Mouse (Mus musculus): Measurements from ENCODE around the gene Defb22. TPM values are rescaled to one million over a fixed set of nuclear protein-coding genes. Genes with fewer than 3 reads are reported as not detected.

Defb22 gene
- polyA plus RNA-seq, 1 experiment from 2014 or later: not detected

DNA sequence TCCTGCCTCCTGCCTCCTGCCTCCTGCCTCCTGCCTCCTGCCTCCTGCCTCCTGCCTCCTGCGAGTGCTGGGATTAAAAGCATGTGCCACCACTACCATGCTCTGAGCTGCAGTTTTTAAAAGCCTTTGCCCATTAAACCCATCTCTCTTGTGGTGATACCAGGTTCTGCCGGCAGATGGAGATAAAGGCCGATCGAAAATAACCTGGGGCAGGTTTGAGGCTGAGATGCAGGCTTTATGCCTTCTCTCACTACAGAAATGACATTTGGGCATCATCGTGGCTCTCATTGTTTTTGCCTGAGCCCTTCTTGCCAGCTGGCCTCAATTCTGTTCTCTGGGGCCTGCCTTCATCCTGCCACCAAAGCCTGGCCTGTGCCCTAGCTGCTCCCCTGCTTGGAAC lies 39.7 kb downstream of the Defb22 start:
- no peak overlapping the region for H3K4me2 ChIP-seq
- H3K27me3 ChIP-seq (replicated peaks; ENCODE audit: control insufficient read depth, insufficient read depth, low read length): peaks cover 2% of the 10 kb centered on the region; the same call in 1 of the 2 replicates
- 0 out of 2 replicates have a peak, but pooled peaks cover 7% of the 10 kb centered on the region for H3K4me1 ChIP-seq (replicated peaks; ENCODE audit: control insufficient read depth, insufficient read depth, low read length)
- ATAC-seq (replicated peaks; ENCODE audit: low FRiP score): no peak
- DNase-seq (ENCODE audit: low spot score): no peak
- no peak overlapping the region for H3K4me3 ChIP-seq (ENCODE audit: low read depth, low read length)
- no peaks in the 10 kb centered on the region for H3K9me3 ChIP-seq (ENCODE audit: control insufficient read depth, low read length)
- no peaks in the 10 kb centered on the region for H3K36me3 ChIP-seq (ENCODE audit: control insufficient read depth, insufficient read depth, low read length)
- no peak overlapping the region for H3K9ac ChIP-seq (ENCODE audit: low read depth, low read length)
- no peak overlapping the region for H3K27ac ChIP-seq (ENCODE audit: low read depth, low read length)
- WGBS: 5% methylated on average over 5 of the region's 5 CpGs

- 0 out of 2 replicates have a peak, but pooled peaks cover 7% of the 10 kb centered on the region for H3K4me1 ChIP-seq (replicated peaks; ENCODE audit: control insufficient read depth, insufficient read depth, low read length)
- no peak for ATAC-seq (replicated peaks; ENCODE audit: low FRiP score)
These were observed 42.5 kb downstream of the Defb22 start for GRCm38 (mm10) chr2:152447461-152447860.

DNA sequence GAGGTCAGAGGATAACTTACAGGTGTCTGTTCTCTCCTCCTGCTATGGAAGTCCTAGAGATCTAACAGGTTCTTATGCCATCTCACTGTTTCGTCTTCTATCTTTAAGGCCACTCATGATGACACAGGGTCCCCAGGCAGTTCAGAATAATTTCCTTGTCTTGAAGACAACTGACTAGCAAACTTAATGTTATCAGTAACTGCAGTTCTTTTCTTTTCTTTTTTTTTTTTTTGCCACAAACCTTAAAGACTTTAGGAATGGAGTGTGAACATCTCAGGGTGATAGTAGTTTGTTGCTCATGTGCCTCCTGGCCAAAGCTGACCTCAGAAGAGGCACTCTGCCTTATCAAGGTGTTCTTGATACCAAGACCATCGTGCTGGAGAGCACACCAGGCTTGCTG lies 43.3 kb downstream of the Defb22 start:
- Histone ChIP-seq H3K9me3 (ENCODE audit: control insufficient read depth, low read length) (no peaks in the 10 kb centered on the region), H3K36me3 (ENCODE audit: control insufficient read depth, insufficient read depth, low read length) (no peaks in the 10 kb centered on the region), H3K4me1 (replicated peaks; ENCODE audit: control insufficient read depth, insufficient read depth, low read length) (0 out of 2 replicates have a peak, but pooled peaks cover 7% of the 10 kb centered on the region), H3K4me3 (ENCODE audit: low read depth, low read length) (no peak overlapping the region), H3K27me3 (replicated peaks; ENCODE audit: control insufficient read depth, insufficient read depth, low read length) (no peaks in the 10 kb centered on the region), H3K4me2 (no peak overlapping the region), H3K27ac (ENCODE audit: low read depth, low read length) (no peak overlapping the region), H3K9ac (ENCODE audit: low read depth, low read length) (no peak overlapping the region)
- 28% methylated on average over 2 of the region's 2 CpGs for WGBS
- ATAC-seq (replicated peaks; ENCODE audit: low FRiP score) (no peak; the same call in 1 of the 2 replicates), DNase-seq (ENCODE audit: low spot score) (no peak)

More at GRCm38 (mm10) chr2:152447461-152447860, 42.5 kb downstream of the Defb22 start:
- no peaks in the 10 kb centered on the region for H3K9me3 ChIP-seq (ENCODE audit: control insufficient read depth, low read length)
- no peaks in the 10 kb centered on the region for H3K36me3 ChIP-seq (ENCODE audit: control insufficient read depth, insufficient read depth, low read length)
- H3K27ac ChIP-seq (ENCODE audit: low read depth, low read length): no peak overlapping the region
- no peak overlapping the region for H3K4me2 ChIP-seq
- H3K4me3 ChIP-seq (ENCODE audit: low read depth, low read length): no peak overlapping the region
- no peak for DNase-seq (ENCODE audit: low spot score)
- peaks cover 2% of the 10 kb centered on the region; the same call in 1 of the 2 replicates for H3K27me3 ChIP-seq (replicated peaks; ENCODE audit: control insufficient read depth, insufficient read depth, low read length)
- WGBS: 60% methylated on average over 5 of the region's 5 CpGs
- H3K9ac ChIP-seq (ENCODE audit: low read depth, low read length): no peak overlapping the region

DNA sequence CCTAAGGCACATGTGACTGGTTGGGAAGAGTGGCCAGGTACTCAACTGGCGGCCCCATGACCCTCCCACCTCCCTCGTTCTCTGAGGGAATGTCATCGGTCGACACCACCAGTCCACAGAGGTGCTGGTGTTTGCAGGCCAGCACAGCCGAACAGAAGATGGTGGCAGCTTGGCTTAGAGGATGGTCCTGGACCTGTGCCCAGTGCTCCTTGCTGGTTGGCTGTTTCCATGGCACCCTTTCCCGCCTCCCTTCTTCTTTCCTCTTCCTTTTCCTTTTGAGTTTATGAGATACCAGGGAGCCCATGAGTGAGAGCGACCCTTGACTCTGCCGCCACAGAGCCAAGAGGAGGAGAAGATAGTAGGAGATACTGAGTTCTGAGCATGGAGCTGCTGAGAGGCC lies 46.7 kb downstream of the Defb22 start:
- Histone ChIP-seq H3K27ac (ENCODE audit: low read depth, low read length) (no peak overlapping the region), H3K4me2 (no peak overlapping the region), H3K4me3 (ENCODE audit: low read depth, low read length) (no peak overlapping the region), H3K36me3 (ENCODE audit: control insufficient read depth, insufficient read depth, low read length) (no peaks in the 10 kb centered on the region), H3K4me1 (replicated peaks; ENCODE audit: control insufficient read depth, insufficient read depth, low read length) (0 out of 2 replicates have a peak, but pooled peaks cover 7% of the 10 kb centered on the region), H3K9me3 (ENCODE audit: control insufficient read depth, low read length) (no peaks in the 10 kb centered on the region), H3K9ac (ENCODE audit: low read depth, low read length) (no peak overlapping the region), H3K27me3 (replicated peaks; ENCODE audit: control insufficient read depth, insufficient read depth, low read length) (no peaks in the 10 kb centered on the region)
- no peak for DNase-seq (ENCODE audit: low spot score)
- WGBS: 84% methylated on average over 8 of the region's 8 CpGs
- no peak for ATAC-seq (replicated peaks; ENCODE audit: low FRiP score)

DNA sequence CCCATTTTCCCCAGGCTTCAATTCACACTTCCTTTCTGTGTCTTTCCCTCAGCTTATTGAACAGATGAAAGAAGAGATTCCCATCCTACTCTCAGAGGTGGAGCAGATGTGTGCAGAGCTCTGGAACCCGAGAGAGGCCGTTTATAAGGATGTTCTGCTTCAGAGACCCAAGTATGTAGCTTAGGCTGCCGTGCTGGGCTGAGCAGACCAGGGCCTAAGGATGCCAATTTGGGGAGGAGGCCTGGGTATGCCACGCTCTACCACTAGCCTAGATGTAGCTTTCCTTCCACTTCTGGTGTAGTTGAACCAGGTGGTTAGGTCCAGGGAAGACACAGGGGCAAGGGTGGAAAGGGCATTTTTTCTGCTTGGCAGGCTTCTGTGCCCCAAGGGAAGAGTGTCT lies 47.6 kb downstream of the Defb22 start:
- Histone ChIP-seq H3K27me3 (replicated peaks; ENCODE audit: control insufficient read depth, insufficient read depth, low read length) (no peaks in the 10 kb centered on the region), H3K4me2 (no peak overlapping the region), H3K4me1 (replicated peaks; ENCODE audit: control insufficient read depth, insufficient read depth, low read length) (peaks cover 9% of the 10 kb centered on the region), H3K4me3 (ENCODE audit: low read depth, low read length) (no peak overlapping the region), H3K9ac (ENCODE audit: low read depth, low read length) (no peak overlapping the region), H3K9me3 (ENCODE audit: control insufficient read depth, low read length) (no peaks in the 10 kb centered on the region), H3K27ac (ENCODE audit: low read depth, low read length) (no peak overlapping the region), H3K36me3 (ENCODE audit: control insufficient read depth, insufficient read depth, low read length) (no peaks in the 10 kb centered on the region)
- 84% methylated on average over 4 of the region's 4 CpGs for WGBS
- DNase-seq (ENCODE audit: low spot score): no peak
- no peak for ATAC-seq (replicated peaks; ENCODE audit: low FRiP score)

GRCm38 (mm10) chr2:152439833-152440232 lies 50.1 kb downstream of the Defb22 start:
- WGBS: 97% methylated on average over 2 of the region's 2 CpGs
- Histone ChIP-seq H3K4me1 (replicated peaks; ENCODE audit: control insufficient read depth, insufficient read depth, low read length) (peaks cover 11% of the 10 kb centered on the region), H3K4me2 (no peak overlapping the region), H3K9me3 (ENCODE audit: control insufficient read depth, low read length) (no peaks in the 10 kb centered on the region), H3K9ac (ENCODE audit: low read depth, low read length) (no peak overlapping the region), H3K27ac (ENCODE audit: low read depth, low read length) (no peak overlapping the region), H3K27me3 (replicated peaks; ENCODE audit: control insufficient read depth, insufficient read depth, low read length) (no peaks in the 10 kb centered on the region; the same call in 1 of the 2 replicates), H3K4me3 (ENCODE audit: low read depth, low read length) (no peak overlapping the region), H3K36me3 (ENCODE audit: control insufficient read depth, insufficient read depth, low read length) (no peaks in the 10 kb centered on the region)
- DNase-seq (ENCODE audit: low spot score): no peak
- ATAC-seq (replicated peaks; ENCODE audit: low FRiP score): no peak

DNA sequence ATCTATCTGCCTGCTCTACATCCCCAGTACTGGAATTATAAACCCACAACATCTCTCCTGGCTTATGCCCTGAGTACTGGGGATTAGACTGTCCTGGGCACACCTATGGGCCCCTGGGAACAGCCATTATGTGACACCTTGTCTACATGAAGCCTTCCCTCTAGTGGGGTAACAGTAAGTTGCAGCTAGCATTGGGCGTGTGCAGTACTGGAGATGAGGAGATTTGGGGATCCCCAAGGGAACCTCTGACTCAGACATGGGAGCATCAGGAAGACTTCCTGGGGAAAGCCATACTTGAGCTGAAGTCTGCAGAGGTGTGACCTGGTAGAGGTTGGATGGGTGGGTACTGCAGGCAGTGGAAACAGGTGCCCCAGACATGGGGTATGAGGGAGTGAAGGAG lies 51.0 kb downstream of the Defb22 start:
- H3K27ac ChIP-seq (ENCODE audit: low read depth, low read length): no peak overlapping the region
- H3K4me2 ChIP-seq: no peak overlapping the region
- ATAC-seq (replicated peaks; ENCODE audit: low FRiP score) (no peak), DNase-seq (ENCODE audit: low spot score) (no peak)
- H3K9me3 ChIP-seq (ENCODE audit: control insufficient read depth, low read length): no peaks in the 10 kb centered on the region
- H3K4me3 ChIP-seq (ENCODE audit: low read depth, low read length): no peak overlapping the region
- no peak overlapping the region for H3K9ac ChIP-seq (ENCODE audit: low read depth, low read length)
- no peaks in the 10 kb centered on the region for H3K36me3 ChIP-seq (ENCODE audit: control insufficient read depth, insufficient read depth, low read length)
- WGBS: 90% methylated on average over 1 of the region's 1 CpGs
- peaks cover 11% of the 10 kb centered on the region for H3K4me1 ChIP-seq (replicated peaks; ENCODE audit: control insufficient read depth, insufficient read depth, low read length)
- no peaks in the 10 kb centered on the region; the same call in 1 of the 2 replicates for H3K27me3 ChIP-seq (replicated peaks; ENCODE audit: control insufficient read depth, insufficient read depth, low read length)

DNA sequence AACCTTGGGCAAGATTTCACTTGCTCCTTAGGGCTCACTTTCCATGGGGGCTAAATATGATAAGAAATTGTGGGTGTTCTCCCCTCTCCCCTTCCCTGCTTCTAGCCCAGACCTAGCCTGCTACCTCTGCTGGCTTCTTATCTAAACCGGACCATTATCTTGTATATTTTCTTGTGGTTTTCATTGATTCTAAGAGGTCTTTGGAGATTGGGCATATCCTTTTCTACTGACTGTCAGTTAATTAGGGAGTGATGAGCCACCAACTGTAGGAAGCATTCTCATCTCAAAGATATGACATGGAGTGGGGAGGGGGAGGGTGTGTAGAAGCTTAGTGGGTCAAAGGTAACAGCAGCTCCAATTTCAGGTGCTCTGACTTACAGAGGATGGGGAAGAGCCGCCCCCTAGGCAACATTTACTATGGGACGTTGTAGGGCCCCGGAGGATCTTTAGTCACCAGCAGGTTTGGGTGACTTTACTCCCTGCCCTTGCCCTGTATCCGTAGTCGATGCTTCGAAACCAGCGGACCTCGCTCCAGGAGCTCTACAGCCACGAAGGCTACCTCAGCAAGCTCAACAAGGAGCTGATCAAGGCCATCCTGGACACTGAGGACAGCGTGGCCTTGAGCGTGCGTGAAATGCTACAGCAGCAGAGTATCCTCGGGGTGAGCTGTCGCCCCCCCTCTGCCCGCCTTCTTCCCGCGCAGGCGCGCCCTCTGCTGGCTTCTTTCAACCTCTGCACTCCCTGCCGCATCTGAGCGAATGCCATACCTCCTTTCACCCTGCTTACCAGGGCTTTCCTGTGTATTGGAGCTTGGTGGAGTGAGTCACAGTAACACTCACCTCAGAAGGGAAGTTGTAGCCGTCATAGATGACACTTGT lies 52.7 kb downstream of the Defb22 start:
- WGBS: 3% methylated on average over 23 of the region's 23 CpGs
- ATAC-seq (replicated peaks; ENCODE audit: low FRiP score) (peak; percentile 74), DNase-seq (ENCODE audit: low spot score) (peak; percentile 76)
- H3K4me1 ChIP-seq (replicated peaks; ENCODE audit: control insufficient read depth, insufficient read depth, low read length): peaks cover 14% of the 10 kb centered on the region
- no peak overlapping the region for H3K27ac ChIP-seq (ENCODE audit: low read depth, low read length)
- no peaks in the 10 kb centered on the region for H3K36me3 ChIP-seq (ENCODE audit: control insufficient read depth, insufficient read depth, low read length)
- H3K4me3 ChIP-seq (ENCODE audit: low read depth, low read length): peak overlapping the region; percentile 44
- no peaks in the 10 kb centered on the region; the same call in 1 of the 2 replicates for H3K27me3 ChIP-seq (replicated peaks; ENCODE audit: control insufficient read depth, insufficient read depth, low read length)
- H3K9ac ChIP-seq (ENCODE audit: low read depth, low read length): 0 out of 2 replicates have a peak overlapping the region, but pooled peaks have one; percentile 46
- H3K4me2 ChIP-seq: peak overlapping the region; percentile 83
- no peaks in the 10 kb centered on the region for H3K9me3 ChIP-seq (ENCODE audit: control insufficient read depth, low read length)

All from liver, embryonic 11.5 days (tissue).